Mouse (Mus musculus): ENCODE results near the gene Slc10a1. TPM values are rescaled to one million over a fixed set of nuclear protein-coding genes. Genes with fewer than 3 reads are reported as not detected.

Slc10a1 gene
- not detected for polyA plus RNA-seq (2012; fragmentation: generic; extraction: Trizol)
- long read RNA-seq, experiment 1: 0 reads
- long read RNA-seq, experiment 2: 0 reads

DNA sequence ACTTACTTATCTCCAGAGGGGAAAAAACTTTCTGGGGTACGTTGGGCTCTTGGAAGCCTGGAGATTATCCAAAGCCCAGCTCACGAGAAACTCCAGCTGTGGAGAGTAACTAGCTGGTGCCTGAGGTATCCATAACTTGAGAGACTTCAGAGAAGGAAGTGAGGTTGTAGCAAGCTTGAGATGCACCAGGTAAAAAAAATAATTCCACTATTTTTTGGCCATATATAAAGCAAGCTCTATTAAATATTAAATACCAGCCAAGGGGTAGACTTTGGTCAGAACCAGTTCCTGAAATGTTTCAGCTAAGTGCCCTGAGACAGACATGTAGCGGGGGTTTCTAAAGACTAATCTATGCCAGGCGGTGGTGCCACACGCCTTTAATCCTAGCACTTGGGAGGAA is at the start of gene Slc10a1:
TSS of gene Slc10a1 (minus strand) at position 101 of the 400 bp plus-strand sequence.
- H3K79me2 ChIP-seq (ENCODE audit: control insufficient read depth, insufficient read depth): no peaks in the 10 kb centered on the region
- H3K4me3 ChIP-seq (ENCODE audit: insufficient read depth, poor library complexity, severe bottlenecking): no peak within 1 kb of the TSS
- H3K36me3 ChIP-seq (ENCODE audit: control insufficient read depth, insufficient read depth): no peaks in the 10 kb centered on the region
- TF ChIP-seq MYOD1 (IDR thresholded peaks at IDR 0.05; ENCODE audit: control insufficient read depth, insufficient read length, low read depth): no peak
- no peak for TF ChIP-seq USF1 (IDR thresholded peaks at IDR 0.05; ENCODE audit: low read depth)
- no peak for TF ChIP-seq FOSL1 (IDR thresholded peaks at IDR 0.05; ENCODE audit: insufficient read depth, low read length, poor library complexity, severe bottlenecking)
- H3K27me3 ChIP-seq (ENCODE audit: control insufficient read depth, insufficient read depth, insufficient read length): peaks cover 15% of the 10 kb centered on the region
- no peaks in the 10 kb centered on the region for H3K79me3 ChIP-seq (ENCODE audit: low read depth)
- H3ac ChIP-seq (ENCODE audit: control insufficient read depth, insufficient read length, low read depth): no peak within 1 kb of the TSS

DNA sequence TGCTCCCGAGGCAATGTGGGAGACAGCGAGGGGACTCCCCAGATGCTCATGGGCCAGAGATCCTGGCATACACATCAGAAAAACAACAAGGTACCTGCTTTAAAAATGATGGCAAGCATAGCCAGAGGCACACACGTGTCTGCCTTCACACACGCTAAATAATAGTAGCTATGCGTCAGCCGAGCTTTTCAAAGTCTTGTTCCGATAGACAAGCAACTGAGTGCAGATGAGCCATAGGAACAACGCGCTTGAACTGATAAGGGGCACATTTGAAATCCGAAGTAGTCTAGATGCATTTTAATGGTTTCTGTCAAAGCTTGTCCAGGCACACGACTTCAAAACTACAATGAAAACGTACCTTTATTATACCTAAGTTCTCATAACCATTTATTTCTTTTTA is 49.1 kb upstream of the Slc10a1 start:
- H3K27me3 ChIP-seq (ENCODE audit: control insufficient read depth, insufficient read depth, insufficient read length): peaks cover 42% of the 10 kb centered on the region

DNA sequence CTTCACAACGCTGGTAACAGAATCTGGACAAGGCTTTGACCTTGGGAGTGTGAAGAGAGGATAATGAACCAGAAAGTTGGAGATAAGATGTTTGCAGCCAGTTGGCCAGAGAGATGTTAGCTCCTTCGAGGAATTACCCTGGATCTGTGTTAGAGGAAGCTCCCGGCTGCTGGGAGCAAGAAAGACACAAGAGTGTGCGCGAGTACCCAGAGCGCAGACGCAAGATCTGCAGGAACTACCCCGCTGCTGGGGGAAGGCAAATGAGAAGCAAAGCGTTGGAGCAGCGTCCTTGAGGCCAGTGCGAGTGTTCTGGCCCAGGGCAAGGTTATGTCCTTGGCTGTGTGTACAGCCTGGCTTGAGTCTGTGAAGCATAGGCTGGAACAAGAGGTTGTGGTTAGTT is 45.0 kb upstream of the Slc10a1 start:
- Histone ChIP-seq H3K4me3 (ENCODE audit: insufficient read depth, poor library complexity, severe bottlenecking) (no peak overlapping the region), H3K27me3 (ENCODE audit: control insufficient read depth, insufficient read depth, insufficient read length) (peaks cover 45% of the 10 kb centered on the region), H3ac (ENCODE audit: control insufficient read depth, insufficient read length, low read depth) (no peak overlapping the region), H3K36me3 (ENCODE audit: control insufficient read depth, insufficient read depth) (no peaks in the 10 kb centered on the region), H3K79me2 (ENCODE audit: control insufficient read depth, insufficient read depth) (no peaks in the 10 kb centered on the region), H3K79me3 (ENCODE audit: low read depth) (no peaks in the 10 kb centered on the region)
- TF ChIP-seq MYOD1 (IDR thresholded peaks at IDR 0.05; ENCODE audit: control insufficient read depth, insufficient read length, low read depth): no peak
- TF ChIP-seq CTCF (IDR thresholded peaks at IDR 0.05; ENCODE audit: control insufficient read depth, insufficient read depth, insufficient read length): no peak
- no peak for TF ChIP-seq MAX (IDR thresholded peaks at IDR 0.05)
- no peak for TF ChIP-seq CEBPB (IDR thresholded peaks at IDR 0.05; ENCODE audit: low read depth)
- TF ChIP-seq MYOG (IDR thresholded peaks at IDR 0.05; ENCODE audit: control insufficient read depth, extremely low read depth, insufficient read length): no peak
- TF ChIP-seq FOSL1 (IDR thresholded peaks at IDR 0.05; ENCODE audit: insufficient read depth, low read length, poor library complexity, severe bottlenecking): no peak
- TF ChIP-seq USF1 (IDR thresholded peaks at IDR 0.05; ENCODE audit: low read depth): no peak

More for the DNA sequence above, 49.1 kb upstream of the Slc10a1 start:
- H3K36me3 ChIP-seq (ENCODE audit: control insufficient read depth, insufficient read depth): no peaks in the 10 kb centered on the region
- no peaks in the 10 kb centered on the region for H3K79me3 ChIP-seq (ENCODE audit: low read depth)
- no peak overlapping the region for H3K4me3 ChIP-seq (ENCODE audit: insufficient read depth, poor library complexity, severe bottlenecking)
- H3K79me2 ChIP-seq (ENCODE audit: control insufficient read depth, insufficient read depth): no peaks in the 10 kb centered on the region
- no peak for TF ChIP-seq MYOG (IDR thresholded peaks at IDR 0.05; ENCODE audit: control insufficient read depth, extremely low read depth, insufficient read length)
- no peak for TF ChIP-seq USF1 (IDR thresholded peaks at IDR 0.05; ENCODE audit: low read depth)
- no peak for TF ChIP-seq MYOD1 (IDR thresholded peaks at IDR 0.05; ENCODE audit: control insufficient read depth, insufficient read length, low read depth)
- no peak for TF ChIP-seq FOSL1 (IDR thresholded peaks at IDR 0.05; ENCODE audit: insufficient read depth, low read length, poor library complexity, severe bottlenecking)
- TF ChIP-seq CTCF (IDR thresholded peaks at IDR 0.05; ENCODE audit: control insufficient read depth, insufficient read depth, insufficient read length): no peak
- no peak for TF ChIP-seq MAX (IDR thresholded peaks at IDR 0.05)
- no peak for TF ChIP-seq CEBPB (IDR thresholded peaks at IDR 0.05; ENCODE audit: low read depth)
- no peak overlapping the region for H3ac ChIP-seq (ENCODE audit: control insufficient read depth, insufficient read length, low read depth)

DNA sequence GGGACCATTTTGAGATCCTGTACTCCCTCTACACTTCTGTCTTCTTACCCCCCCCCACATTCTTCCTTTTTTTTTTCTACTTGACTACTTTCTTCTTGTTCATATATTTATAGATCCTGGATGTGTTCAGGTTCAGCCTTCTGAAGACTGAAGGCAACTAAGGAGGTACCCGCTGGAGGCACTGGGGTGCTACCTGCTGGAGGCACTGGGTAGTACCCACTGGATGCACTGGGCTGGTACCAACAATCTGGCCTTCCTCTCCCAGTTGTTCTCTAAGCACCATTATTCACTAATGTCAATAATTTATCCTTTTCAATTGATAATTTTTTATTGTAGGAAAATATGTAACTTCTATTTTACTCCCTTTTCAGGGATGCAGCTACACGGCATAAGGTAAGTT is 43.5 kb upstream of the Slc10a1 start:
- H3K79me2 ChIP-seq (ENCODE audit: control insufficient read depth, insufficient read depth): no peaks in the 10 kb centered on the region
- H3ac ChIP-seq (ENCODE audit: control insufficient read depth, insufficient read length, low read depth): no peak overlapping the region
- TF ChIP-seq CTCF (IDR thresholded peaks at IDR 0.05; ENCODE audit: control insufficient read depth, insufficient read depth, insufficient read length) (no peak), FOSL1 (IDR thresholded peaks at IDR 0.05; ENCODE audit: insufficient read depth, low read length, poor library complexity, severe bottlenecking) (no peak), USF1 (IDR thresholded peaks at IDR 0.05; ENCODE audit: low read depth) (no peak), MYOG (IDR thresholded peaks at IDR 0.05; ENCODE audit: control insufficient read depth, extremely low read depth, insufficient read length) (no peak), MYOD1 (IDR thresholded peaks at IDR 0.05; ENCODE audit: control insufficient read depth, insufficient read length, low read depth) (no peak), CEBPB (IDR thresholded peaks at IDR 0.05; ENCODE audit: low read depth) (no peak), MAX (IDR thresholded peaks at IDR 0.05) (no peak)
- no peak overlapping the region for H3K4me3 ChIP-seq (ENCODE audit: insufficient read depth, poor library complexity, severe bottlenecking)
- no peaks in the 10 kb centered on the region for H3K79me3 ChIP-seq (ENCODE audit: low read depth)
- H3K36me3 ChIP-seq (ENCODE audit: control insufficient read depth, insufficient read depth): no peaks in the 10 kb centered on the region
- H3K27me3 ChIP-seq (ENCODE audit: control insufficient read depth, insufficient read depth, insufficient read length): peaks cover 45% of the 10 kb centered on the region

DNA sequence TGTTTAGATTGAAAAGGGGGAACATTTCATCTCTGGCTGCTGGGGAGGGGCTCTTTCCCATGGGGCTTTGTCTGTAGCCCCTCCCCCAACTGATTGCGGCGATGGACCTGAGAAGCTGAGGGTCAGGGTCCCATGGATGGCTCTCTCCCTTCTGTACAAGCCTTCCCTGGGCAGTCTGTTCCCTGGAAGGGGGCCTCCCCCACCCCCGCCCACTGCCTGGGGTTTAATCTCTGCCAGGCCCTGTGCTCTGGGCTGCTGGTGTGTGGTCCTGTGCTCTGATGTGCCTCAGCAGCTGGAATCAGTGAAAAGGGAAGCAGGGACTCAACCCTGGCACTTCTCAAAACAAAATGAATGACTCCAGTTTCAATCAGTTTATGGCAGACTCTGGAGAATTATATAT is 41.3 kb upstream of the Slc10a1 start:
- Histone ChIP-seq H3K79me3 (ENCODE audit: low read depth) (no peaks in the 10 kb centered on the region), H3K36me3 (ENCODE audit: control insufficient read depth, insufficient read depth) (no peaks in the 10 kb centered on the region), H3K79me2 (ENCODE audit: control insufficient read depth, insufficient read depth) (no peaks in the 10 kb centered on the region), H3ac (ENCODE audit: control insufficient read depth, insufficient read length, low read depth) (no peak overlapping the region), H3K4me3 (ENCODE audit: insufficient read depth, poor library complexity, severe bottlenecking) (no peak overlapping the region), H3K27me3 (ENCODE audit: control insufficient read depth, insufficient read depth, insufficient read length) (peaks cover 49% of the 10 kb centered on the region)
- TF ChIP-seq MYOD1 (IDR thresholded peaks at IDR 0.05; ENCODE audit: control insufficient read depth, insufficient read length, low read depth): no peak
- no peak for TF ChIP-seq USF1 (IDR thresholded peaks at IDR 0.05; ENCODE audit: low read depth)
- TF ChIP-seq CTCF (IDR thresholded peaks at IDR 0.05; ENCODE audit: control insufficient read depth, insufficient read depth, insufficient read length): no peak
- no peak for TF ChIP-seq FOSL1 (IDR thresholded peaks at IDR 0.05; ENCODE audit: insufficient read depth, low read length, poor library complexity, severe bottlenecking)
- no peak for TF ChIP-seq MAX (IDR thresholded peaks at IDR 0.05)
- TF ChIP-seq MYOG (IDR thresholded peaks at IDR 0.05; ENCODE audit: control insufficient read depth, extremely low read depth, insufficient read length): no peak
- no peak for TF ChIP-seq CEBPB (IDR thresholded peaks at IDR 0.05; ENCODE audit: low read depth)
